In the genomic region with DNA sequence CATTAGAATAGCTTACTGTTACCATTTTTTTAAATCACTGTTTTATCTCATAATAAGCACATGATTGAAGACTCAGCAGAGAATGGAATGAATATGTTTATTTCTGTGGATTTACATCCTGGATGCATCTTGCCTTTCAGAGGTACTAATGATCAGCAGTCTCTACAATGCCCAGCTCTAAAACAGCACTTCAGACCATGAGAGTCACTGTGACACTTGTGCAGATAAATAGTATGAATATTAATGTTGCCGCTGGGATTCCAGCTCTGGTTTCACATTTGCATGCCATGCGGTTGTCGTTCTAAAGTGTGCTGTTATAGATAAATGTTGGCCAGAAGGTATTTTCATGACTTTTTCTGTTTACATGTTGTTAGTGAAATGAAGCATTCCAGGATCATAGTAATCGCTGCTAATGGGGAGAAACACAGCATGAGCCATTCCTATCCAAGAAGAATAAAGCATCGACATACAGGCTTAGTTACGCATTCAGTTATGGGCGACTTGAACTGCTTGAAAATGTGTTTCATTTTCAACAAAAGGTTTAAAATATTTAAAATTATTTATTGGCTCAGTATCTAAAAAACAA, we compare ENCODE assay signal across 20 mouse cellular contexts.
A peak's percentile ranks its signal among the peaks of the same experiment; 100 is the strongest.
DNase-seq lines count a peak whose midpoint lies in the region; ATAC-seq lines count a peak whose summit lies in the region.
"Had no signal": no experiment of that assay in that cellular context is flagged by ENCODE, and none has a peak within 500 bp of the region (broad histone marks: within the 10 kb centered on the region; RNA-seq: fewer than 3 reads in every experiment).

No protein-coding gene starts in this region.

- H3K27me3 ChIP-seq in forebrain, embryonic 12.5 days, result no peaks in the 10 kb centered on the region
- H3K27me3 ChIP-seq in forebrain, embryonic 15.5 days, result no peaks in the 10 kb centered on the region
- H3K27me3 ChIP-seq in hindbrain, embryonic 13.5 days, result no peaks in the 10 kb centered on the region
- H3K27me3 ChIP-seq in midbrain, embryonic 15.5 days (replicated peaks), result no peaks in the 10 kb centered on the region
- H3K27me3 ChIP-seq: embryonic facial prominence, embryonic 15.5 days; heart, embryonic 15.5 days; stomach, embryonic 15.5 days had no signal

- no peak overlapping the region for H3K9ac ChIP-seq in forebrain, embryonic 12.5 days
- no peak overlapping the region for H3K9ac ChIP-seq in forebrain, embryonic 15.5 days (replicated peaks)
- no peak overlapping the region for H3K9ac ChIP-seq in hindbrain, embryonic 13.5 days
- H3K9ac ChIP-seq in midbrain, embryonic 15.5 days, result no peak overlapping the region
- H3K9ac ChIP-seq: embryonic facial prominence, embryonic 15.5 days; heart, embryonic 15.5 days; stomach, embryonic 15.5 days had no signal

- H3K4me2 ChIP-seq in forebrain, embryonic 12.5 days, result no peak overlapping the region
- H3K4me2 ChIP-seq in forebrain, embryonic 15.5 days (replicated peaks), result no peak overlapping the region
- H3K4me2 ChIP-seq in hindbrain, embryonic 13.5 days, result 0 out of 2 replicates have a peak overlapping the region, but pooled peaks have one; percentile 25
- peak overlapping the region; percentile 34; the same call in 1 of the 2 replicates for H3K4me2 ChIP-seq in midbrain, embryonic 15.5 days
- H3K4me2 ChIP-seq: embryonic facial prominence, embryonic 15.5 days; heart, embryonic 15.5 days; stomach, embryonic 15.5 days had no signal

- no peaks in the 10 kb centered on the region for H3K36me3 ChIP-seq in forebrain, embryonic 12.5 days (replicated peaks)
- no peaks in the 10 kb centered on the region for H3K36me3 ChIP-seq in forebrain, embryonic 15.5 days
- no peaks in the 10 kb centered on the region for H3K36me3 ChIP-seq in hindbrain, embryonic 13.5 days
- no peaks in the 10 kb centered on the region for H3K36me3 ChIP-seq in midbrain, embryonic 15.5 days (replicated peaks)
- H3K36me3 ChIP-seq: embryonic facial prominence, embryonic 15.5 days; heart, embryonic 15.5 days; stomach, embryonic 15.5 days had no signal

- H3K4me1 ChIP-seq in forebrain, embryonic 12.5 days, result peaks cover 4% of the 10 kb centered on the region; the same call in 1 of the 2 replicates
- peaks cover 9% of the 10 kb centered on the region for H3K4me1 ChIP-seq in forebrain, embryonic 15.5 days
- H3K4me1 ChIP-seq in hindbrain, embryonic 13.5 days (replicated peaks), result peaks cover 4% of the 10 kb centered on the region; the same call in 1 of the 2 replicates
- H3K4me1 ChIP-seq in midbrain, embryonic 15.5 days, result peaks cover 9% of the 10 kb centered on the region; the same call in 1 of the 2 replicates
- H3K4me1 ChIP-seq: embryonic facial prominence, embryonic 15.5 days; heart, embryonic 15.5 days; stomach, embryonic 15.5 days had no signal

- peak; percentile 39 for ATAC-seq in forebrain, embryonic 12.5 days (ENCODE audit: low FRiP score)
- ATAC-seq in forebrain, embryonic 15.5 days (replicated peaks), result no peak; the same call in 1 of the 2 replicates
- no peak for ATAC-seq in hindbrain, embryonic 13.5 days (ENCODE audit: low FRiP score)
- ATAC-seq in midbrain, embryonic 15.5 days (replicated peaks), result peak; percentile 85
- ATAC-seq in granulocyte monocyte progenitor cell, adult 5-6 weeks (replicated peaks; ENCODE audit: poor library complexity, severe bottlenecking), result no peak

- H3K27ac ChIP-seq in forebrain, embryonic 12.5 days, result no peak overlapping the region; the same call in 1 of the 2 replicates
- H3K27ac ChIP-seq in forebrain, embryonic 15.5 days (replicated peaks), result no peak overlapping the region
- H3K27ac ChIP-seq in hindbrain, embryonic 13.5 days, result 0 out of 2 replicates have a peak overlapping the region, but pooled peaks have one; percentile 23
- H3K27ac ChIP-seq in midbrain, embryonic 15.5 days, result 0 out of 2 replicates have a peak overlapping the region, but pooled peaks have one; percentile 12
- H3K27ac ChIP-seq: embryonic facial prominence, embryonic 15.5 days; heart, adult 2 months; heart, embryonic 15.5 days; macrophage; stomach, embryonic 15.5 days had no signal

- DNase-seq in Muller cell, postnatal 12 days (ENCODE audit: inconsistent ontology term), result peak; percentile 72
- DNase-seq in kidney, postnatal 14 days, result no peak
- no peak for DNase-seq in testis, postnatal 14 days (ENCODE audit: low spot score)
- DNase-seq: adrenal gland, postnatal 10 days; cerebellum, adult 8-10 months; heart, adult 2 months; kidney, adult 11 months; kidney, postnatal 10 days; left cerebral cortex, postnatal 4 days; lung, adult 2 months; spleen, adult 18-20 months had no signal

- H3K9me3 ChIP-seq in forebrain, embryonic 12.5 days, result no peaks in the 10 kb centered on the region
- H3K9me3 ChIP-seq in forebrain, embryonic 15.5 days, result no peaks in the 10 kb centered on the region
- H3K9me3 ChIP-seq in hindbrain, embryonic 13.5 days, result no peaks in the 10 kb centered on the region
- no peaks in the 10 kb centered on the region for H3K9me3 ChIP-seq in midbrain, embryonic 15.5 days
- H3K9me3 ChIP-seq: embryonic facial prominence, embryonic 15.5 days; heart, embryonic 15.5 days; stomach, embryonic 15.5 days had no signal

- no peak overlapping the region for H3K4me3 ChIP-seq in forebrain, embryonic 12.5 days (replicated peaks)
- no peak overlapping the region for H3K4me3 ChIP-seq in forebrain, embryonic 15.5 days
- no peak overlapping the region for H3K4me3 ChIP-seq in hindbrain, embryonic 13.5 days
- H3K4me3 ChIP-seq in midbrain, embryonic 15.5 days, result peak overlapping the region; percentile 5; the same call in 1 of the 2 replicates
- H3K4me3 ChIP-seq: embryonic facial prominence, embryonic 15.5 days; heart, adult 2 months; heart, embryonic 15.5 days; stomach, embryonic 15.5 days had no signal

- WGBS in forebrain, embryonic 12.5 days, result 45% methylated on average over 7 of the region's 7 CpGs
- WGBS in forebrain, embryonic 15.5 days, result 22% methylated on average over 7 of the region's 7 CpGs
- WGBS in hindbrain, embryonic 13.5 days, result 50% methylated on average over 7 of the region's 7 CpGs
- 20% methylated on average over 7 of the region's 7 CpGs for WGBS in midbrain, embryonic 15.5 days

Comparison
In these comparisons a context has a peak if more than half of its experiments do, and no peak if none do; other contexts are left out.
1. ATAC-seq: peak in forebrain, embryonic 12.5 days (single experiment) and midbrain, embryonic 15.5 days (single experiment); none in forebrain, embryonic 15.5 days (single experiment), hindbrain, embryonic 13.5 days (single experiment) and granulocyte monocyte progenitor cell, adult 5-6 weeks (single experiment).
2. H3K27ac ChIP-seq: peak in hindbrain, embryonic 13.5 days (single experiment) and midbrain, embryonic 15.5 days (single experiment); none in forebrain, embryonic 12.5 days (single experiment) and forebrain, embryonic 15.5 days (single experiment).
3. H3K4me2 ChIP-seq: peak in hindbrain, embryonic 13.5 days (single experiment) and midbrain, embryonic 15.5 days (single experiment); none in forebrain, embryonic 12.5 days (single experiment) and forebrain, embryonic 15.5 days (single experiment).